Mouse (Mus musculus) cerebellum, adult 11-12 months (tissue): ENCODE measurements around the gene Snx5.

ENCODE experiments used
- DNase-seq: peaks from one replicate; pipeline ENCODE4 v3.0.0; 2022

Gene Snx5

DNA sequence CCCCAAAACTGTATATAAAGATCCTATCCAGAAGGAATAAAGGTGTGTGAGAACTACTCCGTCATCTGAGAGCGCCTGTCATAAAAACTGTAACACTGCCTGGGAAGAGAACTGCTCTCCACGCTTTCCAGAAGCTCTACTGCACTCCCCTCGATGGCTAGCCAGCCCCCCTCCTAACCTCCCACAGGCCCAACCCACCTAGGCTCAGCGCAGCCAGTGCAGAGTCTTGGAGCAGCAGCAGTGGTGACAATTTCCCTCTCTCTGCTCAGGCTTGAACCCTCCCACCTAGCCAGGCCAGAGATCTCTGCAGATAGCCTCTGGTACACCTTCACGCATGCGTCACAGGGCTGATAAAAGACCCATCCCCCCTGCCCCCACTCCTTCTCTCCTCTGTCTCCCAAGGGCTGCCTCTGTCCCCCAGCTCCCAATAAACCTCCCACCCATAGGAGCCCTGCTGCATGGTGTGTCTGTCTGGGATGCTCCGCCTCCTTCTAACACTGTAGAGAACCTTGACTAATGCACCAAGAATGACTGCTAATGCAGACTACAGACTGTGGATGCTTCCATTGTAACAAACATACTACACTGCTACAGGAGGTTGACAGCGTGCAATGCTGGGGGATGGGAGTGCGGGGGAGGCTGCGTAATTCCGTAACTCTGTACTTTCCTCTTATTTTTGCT, 43.7 kb downstream of the Snx5 start:
- DNase-seq = no peak

DNA sequence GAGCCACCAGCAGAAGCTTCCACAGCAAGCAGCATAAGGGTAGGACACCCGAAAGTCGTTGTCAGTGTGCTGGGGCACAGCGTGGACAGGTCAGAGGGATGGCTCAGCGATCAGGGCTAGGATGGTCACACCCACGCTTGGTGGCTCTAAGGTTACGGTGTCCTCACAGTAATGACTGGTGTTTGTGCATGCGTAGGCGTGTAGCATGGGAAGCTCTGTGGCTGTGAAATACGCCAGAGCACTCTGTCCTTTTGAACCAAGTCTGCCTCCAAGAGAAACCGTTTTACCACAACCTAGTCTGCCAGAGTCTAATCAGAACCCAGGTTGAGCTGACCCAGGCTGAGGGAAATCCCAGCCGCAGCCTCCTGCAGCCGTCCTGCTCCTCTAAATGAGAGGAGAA, 46.4 kb downstream of the Snx5 start:
- no peak for DNase-seq

DNA sequence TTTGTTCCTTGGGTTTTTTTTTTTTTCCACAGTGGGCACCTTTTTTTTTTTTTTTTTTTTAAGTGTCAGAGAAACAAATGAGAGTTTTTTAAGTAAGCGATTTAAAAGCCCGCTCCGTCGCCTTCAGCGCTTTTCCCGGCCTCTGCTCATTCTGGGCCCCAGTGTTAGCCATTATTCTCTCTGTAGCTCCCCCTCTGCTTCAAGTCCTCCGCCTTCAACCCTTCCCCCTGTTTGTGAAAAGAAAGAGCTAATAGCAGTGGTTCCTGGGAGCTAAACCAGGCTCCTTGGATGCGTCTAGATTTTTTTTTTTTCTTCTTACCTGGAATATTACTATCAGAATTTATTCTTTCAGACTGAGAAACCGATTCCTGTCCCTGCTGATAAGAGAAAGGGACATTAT, 55.1 kb downstream of the Snx5 start:
- no peak for DNase-seq

DNA sequence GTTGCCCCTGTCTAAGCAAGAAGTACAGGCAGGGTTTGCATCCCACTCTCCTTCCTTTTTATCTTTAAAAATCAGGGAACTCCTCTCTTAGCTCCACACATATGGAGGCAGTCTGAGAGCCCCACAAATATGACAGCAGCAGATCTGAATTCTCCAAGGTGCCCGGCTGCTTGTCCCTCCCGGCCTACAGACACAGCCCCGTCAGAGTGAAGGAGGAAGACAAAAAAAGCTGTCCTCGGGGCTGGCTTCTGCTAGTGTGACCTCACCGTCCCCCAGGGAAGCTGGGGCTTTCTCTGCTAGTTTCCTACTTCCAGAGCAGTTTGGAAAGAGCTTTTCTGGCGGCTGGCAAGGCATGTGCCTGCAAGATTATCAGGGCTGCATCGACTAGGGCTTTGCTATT, 55.5 kb downstream of the Snx5 start:
- no peak for DNase-seq

DNA sequence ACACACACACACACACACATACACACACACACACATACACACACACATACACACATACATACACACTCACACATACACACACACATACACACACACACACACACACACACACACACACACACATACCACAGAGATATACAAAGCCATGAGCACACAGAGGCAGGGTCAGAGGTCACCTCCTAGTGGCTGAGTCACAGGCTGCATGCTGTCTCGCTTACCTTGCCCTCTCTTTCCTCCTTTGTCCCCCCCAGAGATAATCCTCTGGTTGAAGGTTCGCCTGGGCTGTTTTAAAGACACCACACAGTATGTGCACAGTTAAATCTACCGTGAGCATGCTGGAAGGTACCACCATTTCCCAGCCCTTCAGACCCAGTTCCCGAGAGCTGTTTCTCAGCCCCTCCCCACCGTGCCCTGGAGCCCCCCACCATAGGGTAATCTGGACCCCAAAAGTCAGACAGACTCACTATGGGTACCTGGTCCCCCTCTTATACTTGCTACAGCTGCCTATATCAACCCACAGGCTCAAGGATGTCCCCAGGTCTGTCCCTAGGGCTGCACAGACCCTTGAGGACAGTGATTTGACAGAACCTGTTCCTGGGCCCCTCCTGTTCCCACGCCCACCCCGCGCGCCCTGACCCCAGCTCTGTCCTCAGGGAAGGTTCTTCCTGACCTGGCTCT, 56.1 kb downstream of the Snx5 start:
- no peak for DNase-seq

DNA sequence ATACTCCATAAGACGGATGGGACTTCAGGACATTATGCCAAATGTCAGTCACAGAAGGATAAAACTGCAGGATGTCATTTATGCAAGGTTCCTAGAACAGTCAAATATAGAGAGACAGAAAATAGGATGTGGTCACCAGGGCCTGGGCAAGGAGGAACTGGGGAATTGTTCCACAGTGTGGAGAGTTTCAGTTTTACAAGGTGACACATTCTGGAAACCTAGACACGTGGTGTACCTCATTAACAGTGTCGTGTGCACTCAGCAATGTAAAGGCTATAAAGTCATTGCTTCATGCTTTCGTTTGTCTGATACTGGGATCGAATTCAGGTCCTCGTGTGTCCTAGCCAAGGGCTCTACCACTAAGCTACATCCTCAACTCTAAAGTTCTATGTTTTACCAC, 56.9 kb downstream of the Snx5 start:
- DNase-seq = no peak

DNA sequence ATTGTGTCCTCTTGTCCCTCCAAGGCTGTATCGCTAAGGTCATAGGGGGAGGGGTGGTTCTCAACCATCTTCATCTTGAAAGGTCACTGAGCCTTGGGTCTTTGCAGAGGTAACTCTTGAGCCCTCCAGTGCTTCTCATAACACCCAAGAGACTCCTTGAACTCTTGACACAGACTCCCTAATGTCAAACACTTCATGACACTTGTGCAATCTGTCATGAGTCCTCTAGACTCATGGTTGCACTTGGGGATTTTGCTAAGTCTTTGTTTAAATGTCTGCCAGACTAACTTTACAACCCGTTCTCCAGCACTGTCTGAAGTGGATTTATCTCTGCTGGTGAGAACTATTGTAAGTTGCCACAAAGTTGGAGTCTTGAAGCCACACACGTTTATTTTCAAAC, 61.3 kb downstream of the Snx5 start:
- DNase-seq = no peak

DNA sequence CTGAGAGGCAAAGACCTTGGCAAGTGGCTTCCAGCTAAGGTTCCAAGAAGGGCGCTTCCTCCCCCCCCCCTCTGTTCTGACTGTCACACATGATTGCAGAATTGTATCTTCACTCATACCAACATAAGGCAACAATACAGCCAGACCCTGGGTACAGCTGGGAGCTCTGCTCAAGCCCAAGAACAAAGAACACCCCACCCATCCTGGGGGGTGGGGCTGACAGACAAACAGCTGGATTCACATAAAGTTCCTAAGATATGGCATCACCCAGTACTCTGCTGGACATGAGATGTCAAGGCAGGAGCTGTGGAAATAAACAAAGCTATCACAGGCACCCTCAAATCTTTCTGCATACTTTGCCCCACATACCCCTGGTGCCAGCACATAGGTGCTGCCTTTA, 63.3 kb downstream of the Snx5 start:
- no peak for DNase-seq

DNA sequence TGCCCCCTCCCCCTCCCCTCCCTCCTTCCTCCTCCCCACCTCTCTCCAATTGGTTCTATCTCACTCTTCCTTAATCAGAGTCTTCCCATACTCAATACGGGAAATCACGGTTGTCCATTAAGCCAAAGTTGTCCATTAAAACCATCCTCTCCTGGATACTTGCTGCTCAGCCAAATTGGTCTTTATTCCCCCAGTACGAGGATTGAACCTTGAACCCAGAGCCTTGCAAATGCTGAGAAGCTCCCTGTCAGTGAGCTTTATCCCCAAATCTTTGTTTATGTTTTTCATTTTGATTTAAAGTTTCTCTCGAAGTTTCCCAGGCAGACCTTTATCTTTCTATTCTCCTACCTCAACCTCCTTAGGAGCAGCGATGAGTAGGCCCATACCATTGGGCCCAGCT, 67.7 kb downstream of the Snx5 start:
- no peak for DNase-seq

DNA sequence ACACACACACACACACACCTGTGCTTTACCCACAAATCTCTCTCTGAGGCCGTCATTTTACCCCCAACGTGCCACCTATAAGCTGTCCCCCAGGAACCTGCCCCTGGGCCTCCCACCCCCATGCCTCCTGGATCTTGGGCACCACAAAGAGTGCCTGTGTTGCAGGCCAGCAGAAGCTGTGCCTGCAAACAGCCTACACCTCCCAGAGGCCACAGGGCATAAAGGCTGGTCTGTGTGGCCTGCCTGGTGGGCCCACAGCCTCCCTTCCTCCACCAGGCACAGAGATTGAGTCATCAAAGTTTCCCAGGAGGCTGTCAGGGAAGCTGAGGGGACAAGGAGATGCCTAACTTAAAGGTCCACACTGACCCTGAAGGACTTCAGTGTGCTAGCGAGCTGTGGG, 68.1 kb downstream of the Snx5 start:
- DNase-seq = no peak

DNA sequence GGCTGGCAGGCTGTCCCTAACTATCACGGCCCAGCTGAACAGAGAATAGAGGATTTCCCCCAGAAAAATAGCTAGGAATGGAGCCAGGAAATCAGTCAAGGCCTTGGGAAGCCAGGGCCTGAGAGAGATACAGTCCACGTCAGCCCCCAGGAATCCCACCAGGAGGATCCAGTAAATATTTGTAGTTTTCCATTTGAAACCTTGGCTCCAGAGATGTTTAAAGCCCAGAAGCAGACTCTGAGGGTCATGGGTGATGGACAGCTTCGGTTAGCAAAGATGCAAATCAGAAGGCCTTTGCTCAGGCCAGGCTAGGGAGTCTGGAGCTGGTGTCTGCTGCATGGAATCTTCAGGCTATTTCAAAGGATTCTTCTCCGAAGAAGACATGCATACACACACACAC, 68.6 kb downstream of the Snx5 start:
- no peak for DNase-seq
